Mouse (Mus musculus) mouse embryonic stem cell (cell line): ENCODE measurements around the gene Rpl6.
"Not testable (repeated sequence)": the region's sequence is repeated elsewhere in the genome, so short reads cannot be mapped to it uniquely, and the experiment has no call there.

ENCODE experiments used
- in situ Hi-C, 2 experiments: fragments of 300-500 bp; cut with MboI; formaldehyde crosslinking; loops; 1 replicate in 1 of 2; 3 replicates in 1 of 2; pipeline ENCODE4 v1.14.3; 2019 to 2020; ENCODE audit warnings: low sequenced_read_pairs in 2 of 2, low pct_unique_long_range_greater_than_20kb in 1 of 2, mixed read lengths in 1 of 2; ENCODE audit not compliant: unreplicated experiment in 1 of 2

Rpl6 gene

DNA sequence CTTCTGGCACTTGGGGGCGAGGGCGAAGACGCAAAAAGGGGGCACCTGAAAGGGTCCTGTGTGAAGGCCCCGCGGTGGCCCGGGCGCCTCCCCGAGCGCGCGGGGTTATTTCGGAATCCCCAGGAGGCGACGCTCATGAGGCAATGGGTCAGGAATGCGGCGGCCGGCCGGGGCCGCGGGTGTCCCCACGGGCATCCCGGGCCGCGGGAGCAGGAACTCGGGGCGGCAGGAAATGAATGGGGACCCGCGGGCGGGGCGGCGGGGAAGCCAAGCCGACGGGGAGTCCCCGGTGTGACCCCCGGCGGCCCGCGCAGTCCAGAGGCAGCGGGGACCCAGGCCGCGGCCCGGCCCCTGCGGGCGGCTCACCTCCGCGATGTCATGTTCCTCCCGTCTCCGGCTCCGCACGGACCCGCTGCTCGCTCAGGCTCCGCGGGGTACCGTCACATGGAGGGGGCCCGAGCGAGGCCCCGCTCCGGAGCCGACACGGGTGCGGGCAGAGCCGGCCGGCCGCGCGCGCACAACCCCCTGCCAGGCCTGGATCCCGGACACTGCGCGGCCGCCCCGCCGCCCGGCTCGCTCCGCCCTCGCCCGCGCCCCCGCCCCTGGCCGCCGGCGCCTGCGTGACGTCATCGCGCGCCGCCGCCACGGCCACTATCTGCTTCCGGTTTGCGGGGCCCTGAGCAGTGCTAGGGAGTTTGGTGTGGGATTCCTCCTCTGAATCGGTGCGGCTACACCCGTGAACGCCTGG, 13.3 kb upstream of the Rpl6 start, which contains the start of gene Ptpn11:
Gene Ptpn11, minus strand, starts transcription at position 562 of the 748 bp plus-strand sequence.
- in situ Hi-C loops: no loop called here

DNA sequence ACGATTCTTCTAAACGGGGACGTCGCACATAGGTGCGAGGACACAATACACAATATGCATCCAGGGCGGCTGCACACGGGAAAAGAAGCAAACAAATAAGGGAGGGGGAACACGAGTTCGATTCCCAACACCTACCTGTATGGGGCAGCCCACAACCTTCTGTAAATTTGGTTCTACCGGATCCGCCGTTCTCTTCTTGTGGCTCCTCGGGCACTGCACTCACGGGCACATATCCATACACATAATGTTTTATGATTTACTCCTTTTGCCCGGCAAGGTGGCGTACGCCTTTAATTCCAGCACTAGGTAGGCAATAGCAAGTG, 12.7 kb upstream of the Rpl6 start:
- in situ Hi-C loops: no loop called here

DNA sequence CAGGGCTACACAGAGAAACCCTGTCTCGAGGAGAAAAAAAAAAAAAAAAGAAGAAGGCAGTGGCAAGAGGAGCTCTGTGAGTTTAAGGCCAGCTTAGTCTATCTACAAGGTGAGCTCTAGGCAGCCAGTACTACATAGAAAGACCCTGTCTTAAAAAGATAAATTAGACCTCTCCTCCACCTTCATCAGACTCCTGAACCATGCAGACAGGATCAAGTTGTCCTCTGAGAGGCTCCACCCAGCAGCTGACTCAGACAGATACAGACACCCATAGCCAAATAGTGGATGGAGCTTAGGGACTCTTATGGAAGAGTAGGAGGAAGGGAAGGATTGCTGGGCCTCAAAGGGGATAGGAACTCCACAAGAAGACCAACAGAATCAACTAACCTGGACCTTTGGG, 10.1 kb upstream of the Rpl6 start:
- in situ Hi-C loops: no loop called here

DNA sequence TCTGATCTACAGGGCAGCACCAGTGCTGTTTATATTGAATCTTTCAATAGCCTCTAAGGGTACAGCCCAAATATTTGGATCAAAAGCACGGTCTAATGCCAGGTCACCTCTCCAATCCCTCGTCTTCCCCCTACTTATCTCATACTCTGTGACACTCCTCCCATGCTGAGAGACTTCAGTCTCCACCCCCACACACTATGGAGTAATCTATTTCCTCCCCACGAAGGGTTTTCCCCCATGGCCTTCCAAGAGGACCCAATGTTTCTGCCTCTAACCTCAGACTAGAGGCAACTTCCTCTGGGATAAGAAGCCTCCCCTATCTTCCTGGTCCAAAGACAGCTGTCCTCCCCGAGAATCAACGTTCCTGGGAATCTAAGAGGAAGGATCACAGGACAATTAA, 7.5 kb upstream of the Rpl6 start:
- in situ Hi-C loops: no loop called here

DNA sequence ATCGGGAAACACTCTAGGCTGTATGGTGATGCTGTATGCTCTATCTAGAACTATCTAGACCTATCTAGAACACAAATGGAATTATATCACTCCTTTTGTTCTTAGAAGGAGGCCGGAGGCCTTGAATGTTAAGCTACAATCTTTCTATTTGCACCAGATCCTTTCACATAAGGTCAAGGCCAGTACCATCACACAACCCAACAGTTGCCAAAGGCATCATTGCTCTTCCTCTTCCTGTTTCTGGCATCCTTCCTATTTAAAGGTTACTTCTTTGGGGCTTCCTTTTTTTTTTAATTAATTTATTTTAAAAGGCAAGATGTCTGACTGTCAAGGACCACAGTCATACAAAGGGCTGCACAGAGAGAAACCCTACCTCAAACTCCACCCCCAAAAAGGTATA, 6.9 kb upstream of the Rpl6 start:
- in situ Hi-C loops: no loop called here

DNA sequence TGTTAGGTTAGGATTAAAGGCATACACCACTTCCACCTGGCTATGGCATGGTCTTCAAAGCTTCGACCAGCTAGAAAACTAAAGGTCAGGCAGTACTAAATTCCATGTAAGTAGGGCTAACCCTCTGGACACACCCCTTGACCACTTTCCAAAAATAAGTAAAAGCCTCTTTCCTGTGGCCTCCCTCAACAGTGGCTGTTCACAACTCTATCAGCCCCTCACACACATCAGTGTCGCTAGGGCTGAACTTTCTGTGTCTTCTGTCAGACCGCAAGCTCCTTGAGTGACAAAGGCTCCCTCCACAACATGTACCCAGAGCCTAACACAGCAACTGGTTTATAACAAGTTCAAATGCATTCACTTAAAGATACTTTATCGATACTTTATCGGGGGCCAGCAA, 5.9 kb upstream of the Rpl6 start:
- in situ Hi-C loops: no loop called here

DNA sequence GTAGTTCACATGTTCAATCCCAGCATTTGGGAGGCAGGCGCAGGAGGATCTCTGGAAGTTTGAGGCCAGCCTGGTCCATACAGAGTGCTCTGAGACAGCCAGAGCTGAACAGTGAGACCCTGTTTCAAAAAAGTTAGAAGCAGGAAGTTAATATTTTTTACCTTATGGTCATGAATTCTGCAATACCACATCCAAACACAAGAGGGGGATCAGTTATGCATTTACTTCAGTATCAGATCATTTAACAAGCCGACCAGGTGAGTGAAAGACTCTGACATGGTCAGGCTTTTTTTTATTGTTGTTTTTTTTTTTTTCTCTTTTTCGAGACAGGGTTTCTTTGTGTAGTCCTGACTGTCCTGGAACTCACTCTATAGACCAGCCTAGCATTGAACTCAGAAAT, 2.5 kb upstream of the Rpl6 start:
- in situ Hi-C loops: no loop called here

DNA sequence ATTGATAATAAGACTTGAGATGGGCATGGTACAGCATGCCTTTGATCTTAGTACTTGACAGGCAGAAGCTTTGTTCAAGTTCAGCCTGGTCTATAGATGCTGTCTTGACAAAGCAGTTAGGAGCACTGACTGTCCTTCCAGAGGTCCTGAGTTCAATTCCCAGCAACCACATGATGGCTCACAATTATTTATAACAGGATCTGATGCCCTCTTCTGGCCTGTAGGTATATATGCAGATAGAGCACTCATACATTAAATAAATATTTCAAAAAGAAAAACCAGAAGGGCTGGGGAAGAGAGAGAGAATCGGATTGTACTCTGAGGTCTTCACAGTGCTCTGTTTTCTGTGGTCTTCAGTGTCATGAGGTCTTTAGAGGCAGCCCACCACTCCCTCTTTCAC, 1.8 kb upstream of the Rpl6 start:
- in situ Hi-C loops: no loop called here

DNA sequence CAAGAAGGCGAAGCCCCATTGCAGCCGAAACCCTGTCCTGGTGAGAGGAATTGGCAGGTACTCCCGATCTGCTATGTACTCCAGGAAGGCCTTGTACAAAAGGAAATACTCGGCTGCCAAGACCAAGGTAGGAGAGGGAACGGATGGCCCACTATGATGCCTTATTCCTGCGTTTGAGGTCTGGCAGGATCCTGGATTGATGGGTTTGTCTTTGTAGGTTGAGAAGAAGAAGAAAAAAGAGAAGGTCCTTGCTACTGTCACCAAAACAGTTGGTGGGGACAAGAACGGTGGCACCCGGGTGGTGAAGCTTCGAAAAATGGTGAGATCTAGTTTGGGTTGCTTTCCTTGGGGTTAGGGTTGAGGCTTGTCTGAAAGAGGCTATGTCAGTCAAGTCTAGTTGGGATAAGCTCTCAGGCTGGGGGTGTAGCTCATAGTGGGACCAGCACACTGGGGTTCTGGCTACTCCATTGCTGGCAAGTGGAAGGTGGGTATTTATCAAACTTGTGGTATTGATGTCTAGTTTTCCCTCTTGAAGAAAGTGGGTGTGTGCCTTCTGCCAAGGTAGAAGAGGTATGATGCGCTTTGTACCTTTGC, 1.4 kb downstream of the Rpl6 start:
- in situ Hi-C loops: not testable (repeated sequence)

DNA sequence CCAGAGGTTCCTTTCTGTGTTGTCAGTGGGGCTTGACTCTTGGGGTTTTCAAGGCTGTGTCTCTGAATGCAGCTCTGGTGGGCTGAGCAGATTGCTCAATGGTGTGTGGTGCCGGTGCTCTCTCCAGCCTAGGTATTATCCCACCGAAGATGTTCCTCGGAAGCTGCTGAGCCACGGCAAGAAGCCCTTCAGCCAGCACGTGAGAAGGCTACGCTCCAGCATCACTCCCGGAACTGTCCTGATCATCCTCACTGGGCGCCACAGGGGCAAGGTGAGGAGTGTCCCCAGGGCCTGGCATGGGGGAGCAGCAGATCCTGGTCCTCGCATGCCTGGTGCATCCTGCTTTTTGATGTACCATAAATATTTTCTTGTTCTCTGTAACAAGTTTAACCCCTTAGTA, 2.3 kb downstream of the Rpl6 start:
- in situ Hi-C loops: no loop called here

DNA sequence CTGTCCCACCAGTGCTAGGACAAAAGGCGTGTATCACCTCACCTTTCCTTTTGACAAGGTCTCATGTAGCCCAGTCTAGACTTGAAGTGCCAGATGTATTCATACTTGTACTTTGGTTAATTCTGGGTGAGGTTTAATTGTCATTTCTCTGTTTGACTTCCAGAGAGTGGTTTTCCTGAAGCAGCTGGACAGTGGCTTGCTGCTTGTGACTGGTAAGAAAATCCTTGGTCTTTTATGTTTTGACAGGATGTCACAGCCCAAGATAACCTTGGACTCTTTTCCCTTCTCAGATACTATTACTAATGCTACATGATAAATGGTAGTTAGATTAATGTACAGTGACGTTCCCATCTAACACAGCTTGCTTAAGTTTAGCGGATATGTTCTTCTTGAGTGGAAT, 2.7 kb downstream of the Rpl6 start:
- in situ Hi-C loops: no loop called here

DNA sequence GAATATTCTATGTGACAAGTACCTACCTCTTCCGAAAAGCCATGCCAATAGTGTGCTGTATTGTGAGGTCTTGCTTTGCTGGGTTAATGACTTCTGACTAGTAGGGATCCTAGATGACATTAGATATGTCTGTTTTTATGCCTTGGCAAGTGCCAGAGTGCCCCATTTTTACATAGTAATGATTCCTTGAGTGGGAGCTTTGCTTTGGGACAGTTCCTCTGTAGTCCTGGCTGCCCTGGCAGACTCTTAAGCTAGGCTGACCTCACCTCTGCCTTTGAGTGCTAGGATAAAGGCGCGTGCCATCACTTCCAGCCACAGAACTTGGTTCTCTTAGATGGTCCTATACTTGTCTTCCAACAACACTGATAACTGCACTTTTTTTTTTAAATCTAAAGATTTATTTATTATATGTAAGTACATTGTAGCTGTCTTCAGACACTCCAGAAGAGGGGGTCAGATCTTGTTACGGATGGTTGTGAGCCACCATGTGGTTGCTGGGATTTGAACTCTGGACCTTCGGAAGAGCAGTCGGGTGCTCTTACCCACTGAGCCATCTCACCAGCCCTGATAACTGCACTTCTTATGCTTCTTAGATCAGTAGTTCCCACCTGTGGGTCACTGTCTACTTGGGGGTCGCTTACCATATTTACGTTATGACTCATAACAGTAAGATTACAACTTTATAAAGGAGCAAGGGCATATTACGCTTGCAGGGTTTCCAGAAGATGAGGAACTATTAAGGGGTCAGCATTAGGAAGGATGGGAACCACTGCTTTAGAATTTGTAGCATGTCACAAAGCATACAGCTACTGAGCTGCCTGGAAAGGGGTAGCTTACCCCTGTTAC, 5.7 kb downstream of the Rpl6 start:
- in situ Hi-C loops: loop anchor here in 1 of 2 experiments (10.0 kb wide), 1 partner anchor 165 kb away; no protein-coding TSS in a partner anchor

DNA sequence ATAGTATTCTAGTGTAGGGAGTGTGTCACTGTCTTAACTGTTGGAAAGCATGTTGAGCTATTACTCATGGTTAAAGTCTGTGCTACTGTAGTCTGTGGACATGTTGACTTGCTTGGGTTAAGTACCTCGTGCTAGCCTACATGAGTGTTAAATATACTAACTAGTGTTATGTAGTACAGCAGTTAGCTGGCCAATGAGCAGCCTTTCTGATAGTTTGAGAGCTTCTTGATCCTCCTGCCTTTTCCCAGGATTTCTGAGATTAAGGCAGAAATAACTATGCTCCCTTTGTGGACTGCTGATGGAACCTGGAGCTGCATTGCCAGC, 6.3 kb downstream of the Rpl6 start:
- in situ Hi-C loops: loop anchor here in 1 of 2 experiments (10.0 kb wide), 1 partner anchor 164 kb away; no protein-coding TSS in a partner anchor

DNA sequence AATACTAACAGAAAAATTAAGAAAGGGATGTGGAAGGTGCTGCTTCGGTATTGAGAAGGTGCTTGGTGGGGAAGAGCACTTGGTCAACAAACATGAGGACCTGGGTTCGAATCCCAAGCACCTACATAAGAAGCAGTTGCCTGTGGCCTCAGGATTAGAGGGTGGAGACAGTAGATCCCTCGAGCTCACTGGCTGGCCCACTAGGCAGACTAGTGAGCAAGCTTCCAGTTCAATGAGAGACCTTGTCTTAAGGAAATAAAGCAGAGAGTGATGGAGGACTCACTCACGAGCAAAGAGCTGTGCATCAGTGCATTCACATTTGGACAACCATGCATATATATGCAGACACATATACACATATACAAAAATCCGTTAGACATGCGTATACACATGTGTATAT, 7.8 kb downstream of the Rpl6 start:
- in situ Hi-C loops: loop anchor here in 1 of 2 experiments (10.0 kb wide), 1 partner anchor 163 kb away; no protein-coding TSS in a partner anchor

DNA sequence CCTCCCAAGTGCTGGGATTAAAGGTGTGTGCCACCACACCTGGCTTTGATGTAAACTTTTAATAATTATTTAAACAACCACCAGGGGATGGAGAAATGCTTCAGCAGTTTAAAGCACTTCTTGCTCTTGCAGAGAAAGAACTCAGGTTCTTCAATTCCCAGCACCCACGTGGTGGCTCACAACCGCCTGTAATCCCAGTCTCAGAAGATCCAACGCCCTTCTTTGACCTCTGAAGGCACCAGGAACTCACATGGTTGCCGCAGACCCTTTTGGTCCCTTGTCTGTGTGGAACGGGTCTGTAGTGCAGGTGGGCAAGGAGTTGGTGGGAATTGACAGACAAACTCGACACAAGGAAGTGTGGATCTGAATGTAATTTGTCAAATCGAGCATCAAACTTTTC, 10.4 kb downstream of the Rpl6 start:
- in situ Hi-C loops: loop anchor here (5.0 to 10.0 kb wide), 2 partner anchors 160 to 163 kb away; no protein-coding TSS in a partner anchor

DNA sequence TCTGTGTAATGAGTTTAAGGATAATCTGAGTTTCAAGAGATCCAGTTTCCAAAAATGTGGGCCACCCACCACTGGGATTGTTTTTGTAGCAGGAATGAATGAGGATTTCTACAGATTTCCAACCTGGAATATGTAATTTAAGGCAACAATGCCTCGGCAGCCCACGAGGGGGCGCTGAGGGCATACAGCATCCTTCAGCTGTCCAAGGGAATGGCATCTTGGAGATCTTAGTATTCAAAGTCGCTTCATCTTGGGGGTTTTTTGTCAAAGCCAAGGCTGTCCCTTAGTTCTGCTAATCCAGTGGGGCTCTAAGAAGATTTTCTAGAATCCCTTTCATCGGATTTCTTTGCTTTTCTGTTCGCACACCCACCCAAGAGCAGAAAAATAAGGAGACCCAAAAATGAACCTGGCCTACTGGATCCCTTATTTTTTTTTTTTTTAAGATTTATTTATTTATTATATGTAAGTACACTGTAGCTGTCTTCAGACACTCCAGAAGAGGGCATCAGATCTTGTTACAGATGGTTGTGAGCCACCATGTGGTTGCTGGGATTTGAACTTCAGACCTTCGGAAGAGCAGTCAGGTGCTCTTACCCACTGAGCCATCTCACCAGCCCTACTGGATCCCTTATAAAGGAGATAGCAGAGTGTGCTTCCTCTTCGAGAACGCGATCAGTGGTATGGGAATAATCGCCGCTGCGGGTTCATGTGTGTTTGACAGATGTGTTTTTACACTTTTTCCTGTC, 11.3 kb downstream of the Rpl6 start:
- in situ Hi-C loops: loop anchor here (5.0 to 10.0 kb wide), 2 partner anchors 159 to 162 kb away; no protein-coding TSS in a partner anchor

DNA sequence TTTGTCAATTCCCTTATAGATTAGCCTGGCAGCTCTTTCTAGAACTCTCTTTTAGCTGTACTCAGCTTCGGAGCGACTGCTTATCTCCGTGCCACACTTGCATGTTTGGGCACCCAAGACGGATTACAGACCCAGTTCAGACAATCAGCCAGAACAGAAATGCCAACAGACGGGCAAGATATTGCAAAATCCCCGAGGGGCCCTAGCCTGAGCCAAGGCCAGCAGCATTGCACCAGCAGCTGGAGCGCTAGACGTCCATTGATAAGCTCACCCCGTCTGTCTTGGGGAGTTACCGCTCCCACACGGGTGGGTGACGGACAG, 11.8 kb downstream of the Rpl6 start:
- in situ Hi-C loops: loop anchor here (5.0 to 10.0 kb wide), 2 partner anchors 159 to 161 kb away; no protein-coding TSS in a partner anchor

DNA sequence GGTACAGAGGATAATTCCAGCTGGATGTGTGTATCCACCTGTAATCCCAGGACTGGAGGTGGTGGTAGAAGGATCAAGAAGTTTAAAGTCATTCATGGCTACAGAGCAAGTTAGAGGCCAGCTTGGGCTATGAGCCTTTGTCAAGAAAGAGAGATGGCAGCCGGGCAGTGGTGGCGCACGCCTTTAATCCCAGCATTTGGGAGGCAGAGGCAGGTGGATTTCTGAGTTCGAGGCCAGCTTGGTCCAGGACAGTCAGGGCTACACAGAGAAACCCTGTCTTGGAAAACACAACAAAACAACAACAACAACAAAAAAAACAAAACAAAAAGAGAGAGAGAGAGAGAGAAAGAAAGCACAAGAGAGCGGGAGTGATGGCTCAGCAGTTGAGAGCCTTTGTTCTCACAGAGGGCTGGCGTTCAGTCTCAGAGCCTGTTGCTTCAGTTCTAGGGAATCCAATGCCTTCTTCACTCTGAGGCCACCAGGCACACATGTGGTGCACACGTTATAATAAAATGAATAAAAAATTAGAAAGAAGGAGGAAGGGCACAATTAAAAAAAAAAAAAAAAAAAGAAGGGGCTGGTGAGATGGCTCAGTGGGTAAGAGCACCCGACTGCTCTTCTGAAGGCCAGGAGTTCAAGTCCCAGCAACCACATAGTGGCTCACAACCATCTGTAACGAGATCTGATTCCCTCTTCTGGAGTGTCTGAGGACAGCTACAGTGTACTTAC, 12.5 kb downstream of the Rpl6 start:
- in situ Hi-C loops: loop anchor here (5.0 to 10.0 kb wide), 2 partner anchors 158 to 161 kb away; no protein-coding TSS in a partner anchor
